Mouse (Mus musculus): Measurements from ENCODE around the gene Wrb. TPM values are rescaled to one million over a fixed set of nuclear protein-coding genes. Genes with fewer than 3 reads are reported as not detected.
"Not testable (repeated sequence)": the region's sequence is repeated elsewhere in the genome, so short reads cannot be mapped to it uniquely, and the experiment has no call there.

The Wrb gene
- polyA plus RNA-seq (2012; rRNA removed), result 79.6 and 93.2 TPM in 2 replicates

GRCm38 (mm10) chr16:96145110-96145800, at the start of gene Wrb:
Gene Wrb, plus strand, starts transcription at chr16:96145407.
- Histone ChIP-seq H3K4me3 (ENCODE audit: insufficient read depth, low read length) (peak within 1 kb of the TSS; percentile 64), H3K4me1 (ENCODE audit: control insufficient read depth, insufficient read depth, low read length) (peaks cover 3% of the 10 kb centered on the region; the same call in 1 of the 2 replicates), H3K27ac (ENCODE audit: insufficient read depth, low read length) (no peak within 1 kb of the TSS)
- TF ChIP-seq POLR2A (IDR thresholded peaks at IDR 0.05; ENCODE audit: extremely low read depth, insufficient read depth, low read length), result peak; percentile 78
- TF ChIP-seq CTCF (IDR thresholded peaks at IDR 0.05; ENCODE audit: extremely low read depth, insufficient read depth, low read length), result peak; percentile 89

- H3K4me3 ChIP-seq (ENCODE audit: insufficient read depth, low read length), result no peak overlapping the region
- H3K27ac ChIP-seq (ENCODE audit: insufficient read depth, low read length), result no peak overlapping the region
- no peak for TF ChIP-seq POLR2A (IDR thresholded peaks at IDR 0.05; ENCODE audit: extremely low read depth, insufficient read depth, low read length)
- no peak for TF ChIP-seq CTCF (IDR thresholded peaks at IDR 0.05; ENCODE audit: extremely low read depth, insufficient read depth, low read length)
- no peaks in the 10 kb centered on the region for H3K4me1 ChIP-seq (ENCODE audit: control insufficient read depth, insufficient read depth, low read length)
Measured at GRCm38 (mm10) chr16:96095966-96096365, 49.2 kb upstream of the Wrb start.

- H3K4me1 ChIP-seq (ENCODE audit: control insufficient read depth, insufficient read depth, low read length); H3K4me3 ChIP-seq (ENCODE audit: insufficient read depth, low read length); H3K27ac ChIP-seq (ENCODE audit: insufficient read depth, low read length): not testable (repeated sequence)
Measured at GRCm38 (mm10) chr16:96097811-96098210, 47.4 kb upstream of the Wrb start.

GRCm38 (mm10) chr16:96103036-96103435, 42.2 kb upstream of the Wrb start:
- Histone ChIP-seq H3K4me3 (ENCODE audit: insufficient read depth, low read length) (no peak overlapping the region), H3K4me1 (ENCODE audit: control insufficient read depth, insufficient read depth, low read length) (no peaks in the 10 kb centered on the region), H3K27ac (ENCODE audit: insufficient read depth, low read length) (no peak overlapping the region)
- TF ChIP-seq POLR2A (IDR thresholded peaks at IDR 0.05; ENCODE audit: extremely low read depth, insufficient read depth, low read length), result no peak
- TF ChIP-seq CTCF (IDR thresholded peaks at IDR 0.05; ENCODE audit: extremely low read depth, insufficient read depth, low read length), result peak; percentile 38; the same call in 1 of the 2 replicates

GRCm38 (mm10) chr16:96109673-96110072, 35.5 kb upstream of the Wrb start:
- Histone ChIP-seq H3K4me3 (ENCODE audit: insufficient read depth, low read length) (no peak overlapping the region), H3K27ac (ENCODE audit: insufficient read depth, low read length) (no peak overlapping the region), H3K4me1 (ENCODE audit: control insufficient read depth, insufficient read depth, low read length) (no peaks in the 10 kb centered on the region)
- TF ChIP-seq POLR2A (IDR thresholded peaks at IDR 0.05; ENCODE audit: extremely low read depth, insufficient read depth, low read length) (no peak), CTCF (IDR thresholded peaks at IDR 0.05; ENCODE audit: extremely low read depth, insufficient read depth, low read length) (no peak)

- H3K4me1 ChIP-seq (ENCODE audit: control insufficient read depth, insufficient read depth, low read length), result no peaks in the 10 kb centered on the region
- no peak overlapping the region for H3K4me3 ChIP-seq (ENCODE audit: insufficient read depth, low read length)
- H3K27ac ChIP-seq (ENCODE audit: insufficient read depth, low read length), result no peak overlapping the region
- TF ChIP-seq POLR2A (IDR thresholded peaks at IDR 0.05; ENCODE audit: extremely low read depth, insufficient read depth, low read length) (no peak), CTCF (IDR thresholded peaks at IDR 0.05; ENCODE audit: extremely low read depth, insufficient read depth, low read length) (no peak)
Measured at GRCm38 (mm10) chr16:96110655-96111345, 34.4 kb upstream of the Wrb start.

- Histone ChIP-seq H3K4me3 (ENCODE audit: insufficient read depth, low read length) (no peak overlapping the region), H3K27ac (ENCODE audit: insufficient read depth, low read length) (no peak overlapping the region), H3K4me1 (ENCODE audit: control insufficient read depth, insufficient read depth, low read length) (no peaks in the 10 kb centered on the region)
- TF ChIP-seq CTCF (IDR thresholded peaks at IDR 0.05; ENCODE audit: extremely low read depth, insufficient read depth, low read length), result no peak
- no peak for TF ChIP-seq POLR2A (IDR thresholded peaks at IDR 0.05; ENCODE audit: extremely low read depth, insufficient read depth, low read length)
Measured at GRCm38 (mm10) chr16:96112769-96113168, 32.4 kb upstream of the Wrb start.

GRCm38 (mm10) chr16:96114729-96115128, 30.5 kb upstream of the Wrb start:
- Histone ChIP-seq H3K4me1 (ENCODE audit: control insufficient read depth, insufficient read depth, low read length) (no peaks in the 10 kb centered on the region), H3K4me3 (ENCODE audit: insufficient read depth, low read length) (no peak overlapping the region), H3K27ac (ENCODE audit: insufficient read depth, low read length) (no peak overlapping the region)
- TF ChIP-seq CTCF (IDR thresholded peaks at IDR 0.05; ENCODE audit: extremely low read depth, insufficient read depth, low read length), result no peak
- TF ChIP-seq POLR2A (IDR thresholded peaks at IDR 0.05; ENCODE audit: extremely low read depth, insufficient read depth, low read length), result no peak

- Histone ChIP-seq H3K4me1 (ENCODE audit: control insufficient read depth, insufficient read depth, low read length) (no peaks in the 10 kb centered on the region), H3K27ac (ENCODE audit: insufficient read depth, low read length) (no peak overlapping the region), H3K4me3 (ENCODE audit: insufficient read depth, low read length) (no peak overlapping the region)
- TF ChIP-seq POLR2A (IDR thresholded peaks at IDR 0.05; ENCODE audit: extremely low read depth, insufficient read depth, low read length), result no peak
- TF ChIP-seq CTCF (IDR thresholded peaks at IDR 0.05; ENCODE audit: extremely low read depth, insufficient read depth, low read length), result no peak
Measured at GRCm38 (mm10) chr16:96120022-96120623, 25.1 kb upstream of the Wrb start.

Data from cortical plate, adult 2 months (tissue).